Mouse (Mus musculus) embryonic facial prominence, embryonic 14.5 days (tissue): ENCODE measurements around the gene Gm15319. TPM values are rescaled to one million over a fixed set of nuclear protein-coding genes. Genes with fewer than 3 reads are reported as not detected.
"Not testable (repeated sequence)": the region's sequence is repeated elsewhere in the genome, so short reads cannot be mapped to it uniquely, and the experiment has no call there.

Experiments
- ATAC-seq: fragments of 200-750 bp; cut with Nextera tagmentation; 2 replicates; pipeline ENCODE4 v1.8.0; 2017; ENCODE audit warnings: low read depth, moderate number of reproducible peaks, moderate TSS enrichment
- DNase-seq: peaks from one replicate; pipeline ENCODE4 v3.0.0-alpha.2; 2015; ENCODE audit warnings: low spot score
- H3K27ac ChIP-seq: fragments of 300-500 bp; sonication (generic); replicated peaks from 2 replicates; pipeline ENCODE4 v1.5.1; 2014; ENCODE audit warnings: low read depth, mild to moderate bottlenecking, low read length, moderate library complexity
- H3K27me3 ChIP-seq: fragments of 300-500 bp; sonication (generic); replicated peaks from 2 replicates; pipeline ENCODE4 v1.6.1; 2014; ENCODE audit warnings: low read length; ENCODE audit not compliant: control insufficient read depth, insufficient read depth
- H3K36me3 ChIP-seq: fragments of 300-500 bp; sonication (generic); 2 replicates; pipeline ENCODE4 v1.6.1; 2014; ENCODE audit warnings: low read length, mixed read lengths; ENCODE audit not compliant: control insufficient read depth, insufficient read depth
- H3K4me1 ChIP-seq: fragments of 300-500 bp; sonication (generic); 2 replicates; pipeline ENCODE4 v1.6.1; 2014; ENCODE audit warnings: antibody characterized with exemption, low read length; ENCODE audit not compliant: control insufficient read depth, insufficient read depth
- H3K4me2 ChIP-seq: fragments of 300-500 bp; sonication (generic); 2 replicates; pipeline ENCODE4 v1.6.1; 2014; ENCODE audit warnings: low read depth, mild to moderate bottlenecking, low read length, moderate library complexity, mixed read lengths
- H3K4me3 ChIP-seq: fragments of 300-500 bp; sonication (generic); 2 replicates; pipeline ENCODE4 v1.5.1; 2014; ENCODE audit warnings: low read depth, mild to moderate bottlenecking, low read length
- H3K9ac ChIP-seq: fragments of 300-500 bp; sonication (generic); 2 replicates; pipeline ENCODE4 v1.6.1; 2014; ENCODE audit warnings: low read depth, mild to moderate bottlenecking, low read length, moderate library complexity, mixed read lengths
- H3K9me3 ChIP-seq: fragments of 300-500 bp; sonication (generic); 2 replicates; pipeline ENCODE4 v1.6.1; 2016; ENCODE audit warnings: low read length; ENCODE audit not compliant: control insufficient read depth
- WGBS: fragments of 180-500 bp; shearing (Covaris S2); extraction: QIAGEN DNeasy Blood & Tissue Kit; methylation state at CpG from one replicate; pipeline ENCODE4 v1.1.7; 2014; 5-methylcytosine and 5-hydroxymethylcytosine counted together
- polyA plus RNA-seq: library from polyadenylated mRNA; unstranded; fragments of >200 nt; fragmentation: Nextera tagmentation; extraction: Ambion mirVana; gene quantifications from 2 replicates; pipeline ENCODE4 v1.2.1, GENCODE M21; 2014

The Gm15319 gene
- not detected in 2 replicates for polyA plus RNA-seq

DNA sequence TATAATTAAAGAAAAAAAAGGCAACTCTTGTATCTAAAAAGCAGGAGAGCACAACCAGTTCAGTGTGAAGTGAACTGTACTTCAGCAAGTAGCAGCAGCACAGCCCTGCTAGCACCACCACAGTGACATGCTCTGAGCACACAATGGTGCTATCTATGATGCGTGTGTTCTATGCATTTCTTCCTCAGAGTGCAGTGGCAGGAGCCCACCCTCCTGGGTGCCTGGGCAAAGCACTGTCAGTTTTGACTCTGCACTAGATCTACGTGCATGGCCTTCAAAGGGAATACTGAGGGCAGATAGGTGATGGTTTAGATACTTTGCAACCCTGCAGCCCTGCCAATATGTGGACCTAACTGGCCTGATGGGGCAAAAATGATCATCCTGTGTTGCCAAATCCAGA is at the start of gene Gm15319:
Gene Gm15319, minus strand, starts transcription at position 101 of the 400 bp plus-strand sequence.
- DNase-seq, H3K9ac ChIP-seq, H3K4me3 ChIP-seq, H3K27me3 ChIP-seq, H3K4me1 ChIP-seq, H3K4me2 ChIP-seq, H3K9me3 ChIP-seq, H3K27ac ChIP-seq, H3K36me3 ChIP-seq, ATAC-seq: not testable (repeated sequence)
- no CpG with 5 or more reads among the region's 2 CpGs for WGBS

- WGBS = no CpG with 5 or more reads among the region's 3 CpGs
- not testable (repeated sequence) for H3K9ac ChIP-seq, ATAC-seq, H3K27ac ChIP-seq, H3K4me3 ChIP-seq, H3K4me2 ChIP-seq, H3K4me1 ChIP-seq, H3K9me3 ChIP-seq, DNase-seq, H3K27me3 ChIP-seq, H3K36me3 ChIP-seq
Measured at GRCm38 (mm10) chr8:20410355-20410754, 47.3 kb upstream of the Gm15319 start.

- WGBS = 91% methylated on average over 7 of the region's 8 CpGs
- not testable (repeated sequence) for H3K4me2 ChIP-seq, H3K9ac ChIP-seq, DNase-seq, H3K27ac ChIP-seq, ATAC-seq, H3K4me3 ChIP-seq, H3K9me3 ChIP-seq, H3K27me3 ChIP-seq, H3K4me1 ChIP-seq, H3K36me3 ChIP-seq
Measured at GRCm38 (mm10) chr8:20408441-20409030, 45.5 kb upstream of the Gm15319 start.

GRCm38 (mm10) chr8:20389363-20389739 is 26.3 kb upstream of the Gm15319 start:
- not testable (repeated sequence) for H3K27me3 ChIP-seq, H3K36me3 ChIP-seq, H3K27ac ChIP-seq, H3K4me3 ChIP-seq, H3K9ac ChIP-seq, H3K4me1 ChIP-seq, H3K9me3 ChIP-seq, ATAC-seq, H3K4me2 ChIP-seq, DNase-seq
- 15% methylated on average over 2 of the region's 7 CpGs for WGBS

DNA sequence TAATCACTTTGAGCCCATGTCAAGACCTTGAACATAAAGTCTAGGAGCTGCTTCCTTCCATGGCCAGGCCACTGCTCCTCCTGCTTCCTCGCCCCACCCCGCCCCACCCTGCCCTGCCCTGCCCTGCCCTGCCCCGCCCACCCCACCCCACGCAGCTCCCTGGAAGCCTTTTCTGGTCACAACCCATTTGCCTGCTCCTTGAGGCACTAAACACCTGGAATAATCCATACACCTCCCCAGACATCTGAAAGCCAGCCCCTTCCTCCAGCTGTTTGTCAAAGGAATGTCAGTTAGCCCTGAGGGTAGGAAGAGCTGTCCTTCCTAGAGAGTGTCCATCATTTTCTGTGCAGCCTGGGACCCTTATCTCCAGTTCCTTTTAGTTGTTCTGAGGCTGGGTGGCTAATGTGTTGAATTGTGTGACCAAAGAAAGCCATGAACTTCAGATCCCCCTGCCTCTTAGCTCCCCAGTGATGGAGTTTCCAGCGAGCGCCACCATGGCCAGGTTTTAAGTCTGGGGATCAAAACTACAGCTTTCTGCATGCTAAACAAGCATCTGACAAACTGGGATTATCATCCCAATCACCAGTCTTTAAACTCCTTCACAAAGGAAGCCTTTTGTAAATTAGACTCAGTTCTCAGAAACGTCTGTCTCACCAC is 25.8 kb upstream of the Gm15319 start:
- no CpG with 5 or more reads among the region's 7 CpGs for WGBS
- not testable (repeated sequence) for H3K36me3 ChIP-seq, H3K9me3 ChIP-seq, H3K9ac ChIP-seq, H3K27ac ChIP-seq, DNase-seq, H3K4me3 ChIP-seq, ATAC-seq, H3K4me1 ChIP-seq, H3K4me2 ChIP-seq, H3K27me3 ChIP-seq

- not testable (repeated sequence) for DNase-seq, H3K4me2 ChIP-seq, H3K27ac ChIP-seq, H3K36me3 ChIP-seq, H3K4me1 ChIP-seq, H3K9ac ChIP-seq, H3K9me3 ChIP-seq, H3K4me3 ChIP-seq, H3K27me3 ChIP-seq, ATAC-seq
- 81% methylated on average over 2 of the region's 8 CpGs for WGBS
Measured at GRCm38 (mm10) chr8:20387121-20387794, 24.2 kb upstream of the Gm15319 start.

DNA sequence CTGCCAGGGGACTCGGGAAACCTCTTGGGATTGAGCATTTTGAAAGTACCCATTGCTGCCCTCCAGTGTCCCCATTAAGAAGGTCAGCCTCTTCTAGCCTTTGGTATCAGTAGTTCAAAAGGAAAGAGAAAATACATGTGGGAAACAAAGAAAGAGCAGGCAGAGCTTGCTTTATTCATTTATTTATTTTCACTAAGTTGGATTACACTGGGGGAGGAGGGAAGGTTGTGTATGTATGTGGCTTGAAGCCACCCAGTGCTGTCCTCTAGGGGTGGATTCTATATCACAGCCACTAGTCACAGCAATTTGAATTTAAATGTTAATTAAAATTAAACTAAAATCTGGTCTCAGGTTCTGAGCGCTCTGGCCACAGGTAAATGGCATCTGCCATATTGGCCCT is 22.0 kb upstream of the Gm15319 start:
- not testable (repeated sequence) for H3K4me2 ChIP-seq, H3K9ac ChIP-seq, ATAC-seq, H3K27me3 ChIP-seq, H3K4me1 ChIP-seq, H3K4me3 ChIP-seq, H3K9me3 ChIP-seq, H3K36me3 ChIP-seq, DNase-seq, H3K27ac ChIP-seq
- no CpG with 5 or more reads among the region's 2 CpGs for WGBS

GRCm38 (mm10) chr8:20384131-20384530 is 21.1 kb upstream of the Gm15319 start:
- not testable (repeated sequence) for H3K4me1 ChIP-seq, DNase-seq, H3K4me3 ChIP-seq, H3K9me3 ChIP-seq, H3K27me3 ChIP-seq, H3K27ac ChIP-seq, H3K36me3 ChIP-seq, H3K4me2 ChIP-seq, H3K9ac ChIP-seq, ATAC-seq
- 88% methylated on average over 5 of the region's 9 CpGs for WGBS
